Mouse (Mus musculus) embryonic facial prominence, embryonic 11.5 days (tissue): ENCODE measurements around the gene Cfap65. TPM values are rescaled to one million over a fixed set of nuclear protein-coding genes. Genes with fewer than 3 reads are reported as not detected.
A peak's percentile ranks its signal among the peaks of the same experiment; 100 is the strongest.

Experiments used
- ATAC-seq: fragments of 200-750 bp; cut with Nextera tagmentation; replicated peaks from 2 replicates; pipeline ENCODE4 v1.8.0; 2017; ENCODE audit warnings: low read depth; ENCODE audit not compliant: insufficient number of reproducible peaks, low FRiP score, low TSS enrichment
- DNase-seq: peaks from one replicate; pipeline ENCODE4 v3.0.0-alpha.2; 2015; ENCODE audit warnings: low spot score
- H3K27ac ChIP-seq: fragments of 300-500 bp; sonication (generic); replicated peaks from 2 replicates; pipeline ENCODE4 v1.5.1; 2014; ENCODE audit warnings: mild to moderate bottlenecking, low read depth, low read length, control low read depth
- H3K27me3 ChIP-seq: fragments of 300-500 bp; sonication (generic); 2 replicates; pipeline ENCODE4 v1.6.1; 2014; ENCODE audit warnings: mild to moderate bottlenecking, low read length, moderate library complexity, mixed read lengths; ENCODE audit not compliant: control insufficient read depth, insufficient read depth
- H3K36me3 ChIP-seq: fragments of 300-500 bp; sonication (generic); replicated peaks from 2 replicates; pipeline ENCODE4 v1.6.1; 2014; ENCODE audit warnings: low read depth, mild to moderate bottlenecking, low read length, moderate library complexity, mixed read lengths; ENCODE audit not compliant: control insufficient read depth, insufficient read depth
- H3K4me1 ChIP-seq: fragments of 300-500 bp; sonication (generic); 2 replicates; pipeline ENCODE4 v1.6.1; 2014; ENCODE audit warnings: low read length, mixed read lengths; ENCODE audit not compliant: control insufficient read depth, insufficient read depth
- H3K4me2 ChIP-seq: fragments of 300-500 bp; sonication (generic); 2 replicates; pipeline ENCODE4 v1.6.1; 2014; ENCODE audit warnings: low read depth, mild to moderate bottlenecking, control low read depth, low read length, moderate library complexity
- H3K4me3 ChIP-seq: fragments of 300-500 bp; sonication (generic); 2 replicates; pipeline ENCODE4 v1.5.1; 2014; ENCODE audit warnings: low read depth, low read length, control low read depth
- H3K9ac ChIP-seq: fragments of 300-500 bp; sonication (generic); replicated peaks from 2 replicates; pipeline ENCODE4 v1.6.1; 2014; ENCODE audit warnings: mild to moderate bottlenecking, control low read depth, low read length
- H3K9me3 ChIP-seq: fragments of 300-500 bp; sonication (generic); replicated peaks from 2 replicates; pipeline ENCODE4 v1.6.1; 2016; ENCODE audit warnings: mild to moderate bottlenecking, low read length, inconsistent platforms, mixed read lengths; ENCODE audit not compliant: control insufficient read depth
- WGBS: fragments of 180-500 bp; shearing (Covaris S2); extraction: QIAGEN DNeasy Blood & Tissue Kit; methylation state at CpG from one replicate; pipeline ENCODE4 v1.1.7; 2014; 5-methylcytosine and 5-hydroxymethylcytosine counted together
- microRNA counts: library from miRNA; unstranded; fragments of <30 nt; microRNA quantifications from one replicate; lab custom pipeline; 2016
- microRNA-seq: library from miRNA; unstranded; fragments of <30 nt; microRNA quantifications from one replicate; pipeline ENCODE4, GENCODE M21; 2016; ENCODE audit warnings: borderline number of aligned reads
- polyA plus RNA-seq: library from polyadenylated mRNA; unstranded; fragments of >200 nt; fragmentation: Nextera tagmentation; extraction: Ambion mirVana; gene quantifications from 2 replicates; pipeline ENCODE4 v1.2.1, GENCODE M21; 2014

The Cfap65 gene
- polyA plus RNA-seq, 1 experiment from 2014 or later: not detected

DNA sequence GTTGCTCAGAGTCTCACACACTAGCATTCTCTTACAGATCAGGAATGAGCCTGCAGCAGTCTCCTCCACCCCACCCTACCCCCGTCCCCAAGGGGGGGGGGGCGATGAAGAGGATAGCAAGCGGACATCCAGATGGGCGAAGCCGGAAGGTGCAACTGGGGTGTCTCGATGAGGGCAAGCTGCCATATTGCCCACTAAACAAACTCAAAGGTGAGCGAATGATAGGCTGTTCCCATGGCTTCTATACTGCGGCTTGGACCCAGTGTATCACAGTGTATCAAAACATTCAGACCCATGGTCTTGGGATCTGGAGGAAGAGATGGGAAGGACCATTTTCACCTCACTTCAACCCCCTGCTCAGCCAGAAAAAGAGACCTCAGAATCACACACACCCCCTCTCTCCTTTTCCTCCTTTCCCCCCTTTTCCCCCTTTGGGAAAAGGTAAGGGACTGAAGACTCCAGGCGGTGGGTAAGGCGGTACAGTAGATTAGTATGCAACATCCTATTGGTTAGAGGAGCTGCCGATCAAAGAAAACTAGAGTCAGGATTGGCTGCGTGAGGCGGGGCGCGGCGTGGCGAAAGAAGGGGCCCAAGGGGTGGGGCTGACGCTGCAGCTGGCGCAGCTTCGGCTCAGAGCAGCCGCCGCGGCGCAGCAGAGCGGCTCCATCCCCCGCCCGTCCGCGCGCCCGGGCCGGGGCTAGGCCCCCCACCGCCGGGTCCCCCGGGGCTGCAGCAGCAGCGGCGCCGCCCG is 80.9 kb downstream of the Cfap65 start, which contains the start of gene Cdk5r2:
Cdk5r2 (plus strand) TSS at position 629 of the 751 bp plus-strand sequence.
- ATAC-seq (peak; percentile 85), DNase-seq (peak; percentile 96)
- Histone ChIP-seq H3K27ac (no peak within 1 kb of the TSS), H3K9ac (peak within 1 kb of the TSS; percentile 62), H3K27me3 (peaks cover 64% of the 10 kb centered on the region), H3K4me3 (peak within 1 kb of the TSS; percentile 65), H3K36me3 (no peaks in the 10 kb centered on the region), H3K9me3 (no peaks in the 10 kb centered on the region), H3K4me1 (peaks cover 2% of the 10 kb centered on the region; the same call in 1 of the 2 replicates), H3K4me2 (peak within 1 kb of the TSS; percentile 99)
- WGBS: 3% methylated on average over 31 of the region's 39 CpGs

MicroRNAs encoded within 50 kb of the gene (microRNA counts, 519-probe panel; counts per million panel counts)
- not detected for microRNA mmu-miR-375 (lab: Ali Mortazavi, UCI)

Small RNA genes lying within 50 kb of the gene (microRNA-seq; reads per million reads assigned to microRNA genes)
- gene Mir375: 956 reads per million, percentile 70 among the genes with 10 or more reads in this experiment

Other genes with a start within 250 kb of the Cfap65 start
- 11.1 and 12.3 TPM in 2 replicates for gene Cyp27a1, start 222.0 kb downstream of the Cfap65 start, polyA plus RNA-seq
- not detected in 2 replicates for gene Prkag3, start 186.4 kb downstream of the Cfap65 start, polyA plus RNA-seq
- gene Wnt6, start 163.7 kb downstream of the Cfap65 start, polyA plus RNA-seq: 15.5 and 19.1 TPM in 2 replicates
- gene Wnt10a, start 144.1 kb downstream of the Cfap65 start, polyA plus RNA-seq: 1.5 and 1.6 TPM in 2 replicates
- gene Cdk5r2, start 80.7 kb downstream of the Cfap65 start, polyA plus RNA-seq: 0.84 and 1.1 TPM in 2 replicates
- 0.40 and 0.62 TPM in 2 replicates for gene Fev, start 50.2 kb downstream of the Cfap65 start, polyA plus RNA-seq
- gene Cryba2, start 42.5 kb downstream of the Cfap65 start, polyA plus RNA-seq: 0.62 and 5.2 TPM in 2 replicates
- 0.32 TPM in 1 of 2 replicates, not detected in the other for gene Ihh, start 16.1 kb upstream of the Cfap65 start, polyA plus RNA-seq
- 12.0 and 12.5 TPM in 2 replicates for gene Nhej1, start 189.6 kb upstream of the Cfap65 start, polyA plus RNA-seq
- gene Slc23a3, start 198.3 kb upstream of the Cfap65 start, polyA plus RNA-seq: 0.10 and 0.18 TPM in 2 replicates
- gene Cnppd1, start 207.1 kb upstream of the Cfap65 start, polyA plus RNA-seq: 33.8 and 37.2 TPM in 2 replicates
- gene Retreg2, start 207.2 kb upstream of the Cfap65 start, polyA plus RNA-seq: 27.7 and 38.0 TPM in 2 replicates
- gene Zfand2b, start 233.0 kb upstream of the Cfap65 start, polyA plus RNA-seq: 33.9 and 36.0 TPM in 2 replicates
- 24.4 and 24.9 TPM in 2 replicates for gene Abcb6, start 244.8 kb upstream of the Cfap65 start, polyA plus RNA-seq